Mouse (Mus musculus): ENCODE data around the gene Cacna1b. TPM values are rescaled to one million over a fixed set of nuclear protein-coding genes. Genes with fewer than 3 reads are reported as not detected.

Cacna1b gene
- polyA plus RNA-seq, 1 experiment: 66.4 TPM

DNA sequence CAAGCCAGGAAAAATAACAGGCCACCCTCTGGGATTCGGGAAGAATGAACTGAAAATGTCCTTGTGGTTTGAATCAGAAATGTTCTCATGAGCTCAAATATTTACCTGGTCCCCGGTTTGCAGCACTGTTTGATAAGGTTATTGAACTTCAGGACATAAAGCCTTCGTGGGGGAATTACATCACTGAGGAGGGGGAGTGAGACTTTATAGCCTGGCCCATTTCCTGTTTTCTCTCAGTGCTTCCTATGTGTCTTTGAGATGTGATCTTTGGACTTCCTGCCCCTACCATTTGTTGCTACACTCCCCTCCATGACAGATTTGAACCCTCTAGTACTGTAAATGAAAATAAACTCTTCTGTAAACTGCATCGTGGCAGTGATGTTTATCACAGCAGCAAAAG lies 29.8 kb downstream of the Cacna1b start:
- H3K4me3 ChIP-seq (ENCODE audit: insufficient read depth, low read length): no peak overlapping the region
- TF ChIP-seq CTCF (IDR thresholded peaks at IDR 0.05; ENCODE audit: extremely low read depth, insufficient read depth, low read length) (no peak), POLR2A (IDR thresholded peaks at IDR 0.05; ENCODE audit: extremely low read depth, insufficient read depth, low read length) (no peak)
- H3K4me1 ChIP-seq (ENCODE audit: control insufficient read depth, insufficient read depth, low read length): peaks cover 3% of the 10 kb centered on the region
- no peak overlapping the region for H3K27ac ChIP-seq (ENCODE audit: insufficient read depth, low read length)

DNA sequence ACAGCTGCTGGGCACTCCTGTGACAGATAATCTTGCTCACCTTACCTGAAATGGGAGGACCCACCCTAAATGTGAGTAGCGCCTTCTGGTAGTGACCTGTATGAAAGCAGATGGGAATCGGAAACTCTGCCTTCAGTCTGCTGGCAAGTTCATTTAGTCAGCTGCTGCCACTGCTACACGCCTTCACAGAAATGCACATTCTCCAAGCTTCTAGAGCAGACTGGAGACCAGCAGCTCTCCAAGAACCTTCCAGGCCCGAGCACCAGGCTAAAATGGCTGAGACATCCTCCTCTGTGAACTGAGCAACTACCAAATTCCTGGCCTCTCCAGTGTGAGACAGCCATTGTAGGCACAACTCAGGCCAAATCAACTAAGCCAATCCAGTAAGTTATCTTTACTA lies 37.1 kb downstream of the Cacna1b start:
- TF ChIP-seq CTCF (IDR thresholded peaks at IDR 0.05; ENCODE audit: extremely low read depth, insufficient read depth, low read length) (no peak), POLR2A (IDR thresholded peaks at IDR 0.05; ENCODE audit: extremely low read depth, insufficient read depth, low read length) (no peak)
- H3K27ac ChIP-seq (ENCODE audit: insufficient read depth, low read length): no peak overlapping the region
- peaks cover 5% of the 10 kb centered on the region; the same call in 1 of the 2 replicates for H3K4me1 ChIP-seq (ENCODE audit: control insufficient read depth, insufficient read depth, low read length)
- no peak overlapping the region for H3K4me3 ChIP-seq (ENCODE audit: insufficient read depth, low read length)

DNA sequence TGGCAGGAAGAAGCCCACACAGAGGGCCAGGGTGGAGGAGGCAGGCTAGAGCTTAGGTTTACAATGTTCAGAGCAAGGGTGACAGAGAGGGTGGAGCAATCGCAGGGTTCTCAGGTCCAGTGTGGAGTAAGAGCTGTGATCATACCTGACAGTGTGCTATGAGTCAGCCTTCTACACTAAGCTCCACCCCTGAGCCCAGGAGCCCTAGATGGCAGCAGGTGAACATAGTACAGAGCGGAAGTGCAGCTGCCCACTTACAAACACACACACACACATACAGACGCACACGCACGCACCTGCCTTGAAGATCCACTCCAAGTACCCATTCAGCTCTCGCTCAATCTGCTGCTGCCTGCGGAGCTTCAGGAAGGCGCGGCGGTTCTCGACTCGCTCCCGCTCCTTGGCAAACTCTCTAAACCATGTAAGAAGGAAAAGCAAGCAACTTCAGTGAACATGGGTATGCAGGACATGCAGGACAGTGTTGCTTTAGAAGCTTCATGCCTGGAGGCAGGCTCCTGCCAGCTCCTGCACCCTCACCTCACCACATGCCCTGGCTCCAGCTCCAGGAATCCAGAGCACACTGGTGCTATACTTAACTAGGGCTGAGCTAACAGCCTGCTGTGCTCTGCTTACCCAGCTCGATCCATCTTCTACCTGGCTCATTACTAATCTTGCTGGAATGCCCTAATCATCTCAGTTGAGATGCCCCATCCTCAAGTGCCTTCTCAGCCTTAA lies 43.1 kb downstream of the Cacna1b start:
- Histone ChIP-seq H3K4me1 (ENCODE audit: control insufficient read depth, insufficient read depth, low read length) (peaks cover 11% of the 10 kb centered on the region), H3K4me3 (ENCODE audit: insufficient read depth, low read length) (no peak overlapping the region), H3K27ac (ENCODE audit: insufficient read depth, low read length) (no peak overlapping the region)
- TF ChIP-seq CTCF (IDR thresholded peaks at IDR 0.05; ENCODE audit: extremely low read depth, insufficient read depth, low read length): no peak
- no peak for TF ChIP-seq POLR2A (IDR thresholded peaks at IDR 0.05; ENCODE audit: extremely low read depth, insufficient read depth, low read length)

DNA sequence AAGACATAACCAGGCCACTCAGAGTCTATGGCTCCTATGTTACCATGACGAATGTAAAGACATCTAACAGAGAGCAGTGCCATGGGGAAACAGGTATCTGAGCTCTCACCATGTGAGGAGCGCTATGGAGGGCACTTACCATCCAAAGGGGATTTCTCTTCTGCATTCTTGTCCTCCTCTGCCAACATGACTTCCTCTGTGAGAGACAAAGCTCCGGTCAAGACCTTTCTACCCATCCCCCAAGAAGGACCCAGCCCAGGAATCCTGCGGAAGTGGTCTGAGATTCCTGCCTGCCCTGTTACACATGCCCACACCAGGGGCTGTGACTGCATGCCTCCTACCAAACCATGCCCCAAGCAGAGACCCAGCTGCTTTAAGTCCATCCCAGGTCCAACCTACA lies 44.0 kb downstream of the Cacna1b start:
- Histone ChIP-seq H3K4me1 (ENCODE audit: control insufficient read depth, insufficient read depth, low read length) (peaks cover 10% of the 10 kb centered on the region), H3K27ac (ENCODE audit: insufficient read depth, low read length) (no peak overlapping the region), H3K4me3 (ENCODE audit: insufficient read depth, low read length) (no peak overlapping the region)
- TF ChIP-seq CTCF (IDR thresholded peaks at IDR 0.05; ENCODE audit: extremely low read depth, insufficient read depth, low read length): no peak
- TF ChIP-seq POLR2A (IDR thresholded peaks at IDR 0.05; ENCODE audit: extremely low read depth, insufficient read depth, low read length): no peak

DNA sequence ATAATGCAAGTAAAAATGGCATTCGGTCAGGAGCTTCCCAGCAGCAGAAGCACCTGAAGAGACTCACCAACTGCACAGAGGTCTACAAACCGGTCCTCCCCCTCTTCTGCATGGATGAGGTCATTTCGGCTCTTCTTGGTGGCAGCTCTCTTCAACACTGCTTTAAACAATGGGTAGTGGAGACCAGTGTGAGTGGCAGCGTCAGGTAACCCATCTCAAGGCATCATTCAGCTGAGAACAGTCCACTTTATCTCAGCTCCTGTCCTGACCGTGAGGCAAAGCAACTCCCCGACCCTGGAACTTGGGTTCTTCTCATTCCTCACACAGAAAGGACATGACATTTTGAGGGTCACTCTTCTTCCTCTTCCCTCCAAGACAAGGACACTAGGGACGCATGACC lies 45.0 kb downstream of the Cacna1b start:
- TF ChIP-seq CTCF (IDR thresholded peaks at IDR 0.05; ENCODE audit: extremely low read depth, insufficient read depth, low read length): no peak
- TF ChIP-seq POLR2A (IDR thresholded peaks at IDR 0.05; ENCODE audit: extremely low read depth, insufficient read depth, low read length): no peak
- peaks cover 10% of the 10 kb centered on the region for H3K4me1 ChIP-seq (ENCODE audit: control insufficient read depth, insufficient read depth, low read length)
- no peak overlapping the region for H3K4me3 ChIP-seq (ENCODE audit: insufficient read depth, low read length)
- H3K27ac ChIP-seq (ENCODE audit: insufficient read depth, low read length): peak overlapping the region; percentile 88; the same call in 1 of the 2 replicates

DNA sequence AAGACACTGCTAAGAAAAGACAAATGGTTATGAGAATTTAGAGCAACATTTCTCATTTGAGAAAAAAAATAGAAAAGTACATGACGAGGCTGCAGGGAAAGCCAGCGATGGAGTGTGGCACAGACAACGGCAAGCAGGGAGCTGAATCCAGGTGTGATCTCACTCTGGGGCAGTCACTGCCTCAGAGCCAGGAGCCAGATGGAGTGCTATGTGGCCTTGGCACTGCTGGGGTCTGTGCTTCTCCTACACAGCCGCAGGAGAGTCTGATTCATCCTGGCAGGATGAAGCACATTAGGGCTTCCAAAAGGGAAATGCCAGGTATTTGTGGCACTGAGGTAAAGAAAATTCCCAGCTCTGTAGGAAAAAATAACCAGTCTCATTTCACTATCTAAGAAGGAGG lies 45.5 kb downstream of the Cacna1b start:
- H3K27ac ChIP-seq (ENCODE audit: insufficient read depth, low read length): peak overlapping the region; percentile 88; the same call in 1 of the 2 replicates
- no peak for TF ChIP-seq POLR2A (IDR thresholded peaks at IDR 0.05; ENCODE audit: extremely low read depth, insufficient read depth, low read length)
- no peak for TF ChIP-seq CTCF (IDR thresholded peaks at IDR 0.05; ENCODE audit: extremely low read depth, insufficient read depth, low read length)

DNA sequence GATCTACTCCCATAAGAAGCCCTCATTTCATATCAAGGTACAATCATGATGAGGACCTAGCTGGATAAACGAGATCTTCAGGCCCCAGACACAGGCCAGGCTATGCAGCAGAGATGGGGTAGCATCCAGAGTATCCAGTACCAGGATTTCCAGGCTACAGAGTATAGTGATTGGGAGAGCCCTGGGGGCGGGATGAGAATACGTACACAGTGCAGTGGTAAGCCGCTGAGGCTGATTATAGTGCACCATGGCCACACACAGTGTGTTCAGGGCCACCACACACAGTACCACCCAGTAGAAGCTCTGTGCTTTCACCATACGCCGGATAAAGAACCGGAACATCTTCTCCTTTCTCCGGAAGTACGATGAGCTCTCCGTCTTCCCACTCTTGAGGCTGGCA lies 57.0 kb downstream of the Cacna1b start:
- H3K4me3 ChIP-seq (ENCODE audit: insufficient read depth, low read length): no peak overlapping the region
- H3K27ac ChIP-seq (ENCODE audit: insufficient read depth, low read length): no peak overlapping the region
- peaks cover 1% of the 10 kb centered on the region for H3K4me1 ChIP-seq (ENCODE audit: control insufficient read depth, insufficient read depth, low read length)
- no peak for TF ChIP-seq POLR2A (IDR thresholded peaks at IDR 0.05; ENCODE audit: extremely low read depth, insufficient read depth, low read length)
- no peak for TF ChIP-seq CTCF (IDR thresholded peaks at IDR 0.05; ENCODE audit: extremely low read depth, insufficient read depth, low read length)

More for the DNA sequence above, 45.5 kb downstream of the Cacna1b start:
- no peak overlapping the region for H3K4me3 ChIP-seq (ENCODE audit: insufficient read depth, low read length)
- peaks cover 7% of the 10 kb centered on the region for H3K4me1 ChIP-seq (ENCODE audit: control insufficient read depth, insufficient read depth, low read length)

DNA sequence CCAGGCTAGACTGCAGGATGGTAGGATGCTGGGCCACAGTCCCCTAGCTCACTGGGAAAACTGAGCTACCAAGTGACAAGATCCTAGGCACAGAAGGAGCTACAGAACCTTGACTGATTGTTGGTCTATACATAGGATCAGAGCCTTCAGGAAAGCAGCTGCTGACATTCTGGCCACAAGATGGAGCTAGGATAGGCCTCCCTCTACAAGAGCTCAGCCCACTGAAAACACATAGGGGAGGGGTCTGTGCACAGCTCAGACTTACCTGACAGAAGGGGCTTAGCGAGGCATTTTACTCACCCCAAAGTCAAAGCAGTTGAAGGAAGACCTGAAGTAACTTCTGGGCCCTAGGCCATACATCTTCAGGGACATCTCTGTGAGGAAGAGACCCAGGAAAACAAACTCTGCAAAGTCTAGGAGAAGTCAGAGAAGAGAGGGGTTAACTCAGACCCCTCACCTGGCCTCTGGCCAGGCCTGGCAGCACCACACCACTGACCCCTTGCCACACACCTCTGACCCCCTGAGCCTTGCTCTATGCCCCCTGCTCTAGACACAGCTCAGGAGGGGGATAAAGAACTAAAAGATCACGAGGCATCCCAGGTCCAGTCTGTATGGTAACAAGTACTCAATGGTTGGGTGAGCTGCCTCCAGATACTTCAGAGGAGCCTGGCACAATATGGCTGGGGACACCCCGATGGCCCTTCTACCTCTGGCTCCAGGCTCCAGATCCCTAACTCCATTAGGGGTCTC lies 60.6 kb downstream of the Cacna1b start:
- H3K4me1 ChIP-seq (ENCODE audit: control insufficient read depth, insufficient read depth, low read length): peaks cover 1% of the 10 kb centered on the region; the same call in 1 of the 2 replicates

DNA sequence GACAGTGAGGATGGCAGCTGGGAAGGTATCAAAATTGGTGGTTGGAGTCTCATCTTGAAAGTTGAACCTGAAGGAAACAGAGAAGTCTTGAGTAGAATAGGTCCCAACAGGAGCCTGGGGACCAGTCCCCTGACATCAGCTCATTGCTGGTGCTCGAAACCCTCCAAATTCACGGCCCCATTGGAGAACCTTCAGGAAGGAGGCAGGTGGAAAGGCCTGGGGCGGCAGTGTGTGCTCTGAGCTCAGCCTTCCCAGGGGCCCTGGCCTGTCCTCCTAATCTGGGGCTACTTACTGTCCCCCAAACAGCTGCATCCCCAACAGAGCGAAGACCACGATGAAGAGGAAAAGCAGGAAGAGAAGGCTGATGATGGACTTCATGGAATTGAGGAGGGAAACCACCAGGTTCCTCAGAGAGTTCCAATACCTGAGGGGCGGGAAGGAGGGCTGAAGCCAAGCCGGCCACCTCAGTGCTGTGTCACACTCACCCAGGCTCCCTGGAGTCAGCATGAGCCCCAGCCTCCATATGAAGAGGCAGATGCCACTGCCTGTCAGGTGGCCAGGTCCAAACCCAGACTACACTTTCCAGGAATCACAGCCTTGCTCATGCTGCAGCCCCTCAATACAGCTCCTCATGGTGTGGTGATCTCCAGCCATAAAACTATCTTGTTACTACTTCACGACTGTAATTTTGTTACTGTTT lies 65.5 kb downstream of the Cacna1b start:
- TF ChIP-seq CTCF (IDR thresholded peaks at IDR 0.05; ENCODE audit: extremely low read depth, insufficient read depth, low read length) (no peak), POLR2A (IDR thresholded peaks at IDR 0.05; ENCODE audit: extremely low read depth, insufficient read depth, low read length) (no peak)
- Histone ChIP-seq H3K4me3 (ENCODE audit: insufficient read depth, low read length) (no peak overlapping the region), H3K4me1 (ENCODE audit: control insufficient read depth, insufficient read depth, low read length) (no peaks in the 10 kb centered on the region)

More for the DNA sequence above, 60.6 kb downstream of the Cacna1b start:
- H3K27ac ChIP-seq (ENCODE audit: insufficient read depth, low read length): no peak overlapping the region
- H3K4me3 ChIP-seq (ENCODE audit: insufficient read depth, low read length): no peak overlapping the region
- TF ChIP-seq CTCF (IDR thresholded peaks at IDR 0.05; ENCODE audit: extremely low read depth, insufficient read depth, low read length) (0 out of 2 replicates have a peak, but pooled peaks have one; percentile 5), POLR2A (IDR thresholded peaks at IDR 0.05; ENCODE audit: extremely low read depth, insufficient read depth, low read length) (no peak)

More for the DNA sequence above, 65.5 kb downstream of the Cacna1b start:
- H3K27ac ChIP-seq (ENCODE audit: insufficient read depth, low read length): no peak overlapping the region
